Mouse (Mus musculus): ENCODE measurements around the gene Leprot. TPM values are rescaled to one million over a fixed set of nuclear protein-coding genes. Genes with fewer than 3 reads are reported as not detected.

The Leprot gene
- polyA plus RNA-seq (2014; fragmentation: Nextera tagmentation; extraction: Ambion mirVana) = 95.9 and 98.5 TPM in 2 replicates

DNA sequence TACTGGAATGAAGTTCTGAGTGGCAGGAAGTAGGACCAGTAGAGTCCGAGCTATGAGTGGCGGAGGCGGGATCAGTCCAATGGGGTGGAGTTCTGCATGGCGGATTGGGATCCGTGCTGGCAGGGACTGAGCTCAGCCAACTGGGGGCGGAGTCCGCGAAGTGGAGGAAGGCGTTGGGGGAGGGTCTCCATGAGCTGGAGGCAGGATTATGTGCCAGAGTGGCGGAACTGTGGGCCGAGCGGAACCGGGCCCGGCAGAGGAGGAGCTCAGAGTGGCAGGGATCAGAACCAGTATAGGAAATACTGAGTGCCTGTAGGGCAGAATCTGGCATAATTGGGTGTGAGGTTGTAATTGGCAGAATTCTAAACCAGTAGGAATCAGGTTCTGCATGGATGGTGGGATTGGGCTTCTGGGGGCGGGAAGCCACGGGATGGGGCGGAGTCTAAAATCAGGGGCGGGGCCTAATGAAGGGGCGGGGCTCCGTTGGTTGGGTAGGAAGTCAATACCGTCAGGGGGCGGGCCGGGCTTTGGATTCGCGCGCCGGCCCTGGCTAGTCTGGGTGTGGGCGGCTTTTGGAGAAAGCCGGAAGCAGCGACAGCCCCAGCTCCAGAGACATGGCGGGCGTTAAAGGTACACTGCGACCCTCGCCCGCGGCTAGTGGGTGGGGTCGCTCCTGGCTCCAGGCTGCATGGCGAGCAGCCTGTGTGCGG lies at the start of gene Leprot:
Gene Leprot, plus strand, starts transcription at position 523 of the 710 bp plus-strand sequence.
- Histone ChIP-seq H3K4me3 (ENCODE audit: low read depth, low read length) (peak within 1 kb of the TSS; percentile 84), H3K36me3 (ENCODE audit: control insufficient read depth, insufficient read depth, low read length) (no peaks in the 10 kb centered on the region), H3K9me3 (replicated peaks; ENCODE audit: control insufficient read depth, low read length) (no peaks in the 10 kb centered on the region), H3K4me1 (ENCODE audit: control insufficient read depth, insufficient read depth, low read length) (peaks cover 10% of the 10 kb centered on the region), H3K9ac (ENCODE audit: low read length) (peak within 1 kb of the TSS; percentile 89), H3K27me3 (replicated peaks; ENCODE audit: control insufficient read depth, insufficient read depth, low read length) (no peaks in the 10 kb centered on the region), H3K27ac (ENCODE audit: low read depth, low read length) (peak within 1 kb of the TSS; percentile 86), H3K4me2 (ENCODE audit: low read length) (peak within 1 kb of the TSS; percentile 57)
- under 1% methylated on average over 39 of the region's 39 CpGs for WGBS
- DNase-seq (ENCODE audit: low spot score) (peak; percentile 98), ATAC-seq (peak; percentile 98)

DNA sequence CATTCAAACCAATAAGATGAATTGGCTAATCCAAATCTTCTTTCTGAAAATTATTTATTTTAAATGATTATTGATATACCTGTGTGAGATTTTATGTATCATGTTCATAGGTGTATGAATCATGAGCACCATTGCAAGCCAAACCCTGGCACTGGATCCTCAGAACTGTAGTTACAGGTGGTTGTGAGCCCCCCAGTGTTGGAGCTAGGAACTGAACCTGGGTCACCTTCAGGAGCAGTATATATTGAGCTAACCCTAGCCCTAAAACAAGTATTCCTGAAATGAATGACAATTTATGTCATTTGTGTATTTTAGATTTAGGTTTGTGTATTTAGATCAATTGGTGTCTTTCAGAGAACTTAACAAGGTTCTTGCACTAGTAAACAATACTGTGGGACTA lies 45.8 kb upstream of the Leprot start:
- ATAC-seq (no peak), DNase-seq (ENCODE audit: low spot score) (peak; percentile 33)
- H3K36me3 ChIP-seq (ENCODE audit: control insufficient read depth, insufficient read depth, low read length) = no peaks in the 10 kb centered on the region
- no peak overlapping the region for H3K4me2 ChIP-seq (ENCODE audit: low read length)
- H3K4me3 ChIP-seq (ENCODE audit: low read depth, low read length) = no peak overlapping the region
- no peaks in the 10 kb centered on the region for H3K9me3 ChIP-seq (replicated peaks; ENCODE audit: control insufficient read depth, low read length)
- no peak overlapping the region for H3K27ac ChIP-seq (ENCODE audit: low read depth, low read length)
- H3K4me1 ChIP-seq (ENCODE audit: control insufficient read depth, insufficient read depth, low read length) = no peaks in the 10 kb centered on the region
- H3K27me3 ChIP-seq (replicated peaks; ENCODE audit: control insufficient read depth, insufficient read depth, low read length) = no peaks in the 10 kb centered on the region
- no peak overlapping the region for H3K9ac ChIP-seq (ENCODE audit: low read length)

DNA sequence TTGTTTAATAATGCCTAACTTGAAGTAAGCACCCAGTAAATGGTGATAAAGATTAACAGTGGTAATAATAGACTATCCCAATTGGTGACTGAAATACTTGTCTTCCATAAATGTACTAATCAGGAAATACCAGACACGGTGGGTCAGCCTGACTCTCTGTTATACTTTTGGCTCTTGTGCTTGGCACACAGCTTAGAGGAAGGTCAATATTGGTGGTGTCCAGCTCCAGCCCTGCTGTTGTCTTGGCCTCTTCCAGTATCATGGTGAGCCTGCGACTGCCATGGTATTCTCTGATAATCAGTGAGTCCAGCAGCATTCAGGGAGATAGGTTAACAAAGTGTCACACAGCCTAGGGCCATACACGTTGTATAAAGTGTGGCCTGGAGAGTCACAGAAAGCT lies 43.9 kb upstream of the Leprot start:
- Histone ChIP-seq H3K4me1 (ENCODE audit: control insufficient read depth, insufficient read depth, low read length) (no peaks in the 10 kb centered on the region), H3K27ac (ENCODE audit: low read depth, low read length) (no peak overlapping the region), H3K4me3 (ENCODE audit: low read depth, low read length) (no peak overlapping the region), H3K9me3 (replicated peaks; ENCODE audit: control insufficient read depth, low read length) (no peaks in the 10 kb centered on the region), H3K4me2 (ENCODE audit: low read length) (no peak overlapping the region), H3K9ac (ENCODE audit: low read length) (no peak overlapping the region), H3K27me3 (replicated peaks; ENCODE audit: control insufficient read depth, insufficient read depth, low read length) (no peaks in the 10 kb centered on the region), H3K36me3 (ENCODE audit: control insufficient read depth, insufficient read depth, low read length) (no peaks in the 10 kb centered on the region)
- 79% methylated on average over 3 of the region's 3 CpGs for WGBS
- ATAC-seq = no peak
- DNase-seq (ENCODE audit: low spot score) = no peak

DNA sequence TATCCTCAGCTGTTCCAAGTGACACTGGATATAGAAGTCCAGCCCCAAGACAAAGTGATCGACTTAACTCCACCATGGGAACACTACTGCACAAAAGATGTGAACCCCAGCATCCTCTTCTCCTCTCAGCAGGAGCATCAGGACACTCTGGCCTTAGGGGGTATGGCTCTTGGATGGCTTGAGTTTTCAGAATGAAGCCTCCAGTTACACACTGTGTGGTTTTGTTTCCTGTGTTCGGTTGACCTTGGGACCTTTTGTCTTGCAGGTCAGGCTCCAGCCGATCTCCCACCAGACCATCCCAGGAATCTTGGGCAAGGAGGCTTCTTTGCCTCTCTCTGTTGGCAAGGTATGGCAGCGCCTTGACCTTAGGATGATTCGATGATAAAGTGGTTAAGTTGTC lies 31.0 kb upstream of the Leprot start:
- Histone ChIP-seq H3K27me3 (replicated peaks; ENCODE audit: control insufficient read depth, insufficient read depth, low read length) (no peaks in the 10 kb centered on the region), H3K9me3 (replicated peaks; ENCODE audit: control insufficient read depth, low read length) (no peaks in the 10 kb centered on the region), H3K4me2 (ENCODE audit: low read length) (no peak overlapping the region), H3K27ac (ENCODE audit: low read depth, low read length) (no peak overlapping the region), H3K9ac (ENCODE audit: low read length) (no peak overlapping the region), H3K4me1 (ENCODE audit: control insufficient read depth, insufficient read depth, low read length) (no peaks in the 10 kb centered on the region), H3K36me3 (ENCODE audit: control insufficient read depth, insufficient read depth, low read length) (peaks cover 8% of the 10 kb centered on the region; the same call in 1 of the 2 replicates), H3K4me3 (ENCODE audit: low read depth, low read length) (no peak overlapping the region)
- WGBS = 85% methylated on average over 5 of the region's 5 CpGs
- ATAC-seq (no peak), DNase-seq (ENCODE audit: low spot score) (no peak)

DNA sequence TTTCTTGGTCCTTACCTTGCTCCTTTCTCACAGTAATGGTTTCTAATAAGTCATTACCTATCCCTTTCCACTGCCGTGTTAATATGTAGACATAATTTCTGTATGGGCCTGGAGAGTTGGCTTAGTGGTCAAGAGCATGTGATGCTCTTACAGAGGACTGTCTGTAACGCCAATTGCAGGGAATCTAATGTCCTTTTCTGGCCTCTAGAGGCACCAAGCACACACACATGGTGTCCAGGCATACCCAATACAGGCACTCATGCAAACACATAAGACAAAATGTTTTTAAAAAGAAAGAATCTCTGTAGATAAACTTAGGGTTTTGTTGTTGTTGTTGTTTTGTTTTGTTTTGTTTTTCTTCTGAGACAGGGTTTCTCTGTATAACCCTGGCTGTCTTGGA lies 29.8 kb upstream of the Leprot start:
- H3K27ac ChIP-seq (ENCODE audit: low read depth, low read length) = no peak overlapping the region
- DNase-seq (ENCODE audit: low spot score) = no peak
- no peaks in the 10 kb centered on the region for H3K9me3 ChIP-seq (replicated peaks; ENCODE audit: control insufficient read depth, low read length)
- 75% methylated on average over 2 of the region's 2 CpGs for WGBS
- H3K27me3 ChIP-seq (replicated peaks; ENCODE audit: control insufficient read depth, insufficient read depth, low read length) = no peaks in the 10 kb centered on the region
- peaks cover 8% of the 10 kb centered on the region; the same call in 1 of the 2 replicates for H3K36me3 ChIP-seq (ENCODE audit: control insufficient read depth, insufficient read depth, low read length)
- H3K4me2 ChIP-seq (ENCODE audit: low read length) = no peak overlapping the region
- H3K9ac ChIP-seq (ENCODE audit: low read length) = no peak overlapping the region
- ATAC-seq = no peak
- no peaks in the 10 kb centered on the region for H3K4me1 ChIP-seq (ENCODE audit: control insufficient read depth, insufficient read depth, low read length)
- no peak overlapping the region for H3K4me3 ChIP-seq (ENCODE audit: low read depth, low read length)

DNA sequence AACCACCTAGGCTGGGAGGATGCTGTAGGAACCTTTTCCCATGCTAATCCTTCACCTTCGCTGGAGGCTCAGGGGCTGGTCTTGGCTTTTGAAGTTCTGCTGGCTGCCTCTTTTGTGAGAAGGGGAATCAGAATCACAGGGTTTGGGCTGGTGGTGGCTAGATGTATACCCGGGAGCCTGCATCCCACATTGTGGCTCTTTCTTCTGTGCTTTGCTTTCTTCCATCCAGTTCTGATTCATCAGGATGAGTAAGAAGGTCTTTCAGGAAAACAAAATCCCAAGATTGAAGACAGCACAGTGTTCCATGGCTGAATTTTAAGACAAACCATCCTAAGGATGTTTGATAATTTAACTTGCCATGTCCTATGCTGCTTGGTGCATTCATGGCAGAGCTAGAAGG lies 27.3 kb upstream of the Leprot start:
- no peak overlapping the region for H3K4me2 ChIP-seq (ENCODE audit: low read length)
- no peaks in the 10 kb centered on the region for H3K9me3 ChIP-seq (replicated peaks; ENCODE audit: control insufficient read depth, low read length)
- H3K36me3 ChIP-seq (ENCODE audit: control insufficient read depth, insufficient read depth, low read length) = peaks cover 8% of the 10 kb centered on the region; the same call in 1 of the 2 replicates
- H3K27ac ChIP-seq (ENCODE audit: low read depth, low read length) = no peak overlapping the region
- H3K4me3 ChIP-seq (ENCODE audit: low read depth, low read length) = no peak overlapping the region
- H3K9ac ChIP-seq (ENCODE audit: low read length) = no peak overlapping the region
- H3K27me3 ChIP-seq (replicated peaks; ENCODE audit: control insufficient read depth, insufficient read depth, low read length) = no peaks in the 10 kb centered on the region
- WGBS = 54% methylated on average over 2 of the region's 2 CpGs
- DNase-seq (ENCODE audit: low spot score) = no peak
- ATAC-seq = no peak
- no peaks in the 10 kb centered on the region for H3K4me1 ChIP-seq (ENCODE audit: control insufficient read depth, insufficient read depth, low read length)

DNA sequence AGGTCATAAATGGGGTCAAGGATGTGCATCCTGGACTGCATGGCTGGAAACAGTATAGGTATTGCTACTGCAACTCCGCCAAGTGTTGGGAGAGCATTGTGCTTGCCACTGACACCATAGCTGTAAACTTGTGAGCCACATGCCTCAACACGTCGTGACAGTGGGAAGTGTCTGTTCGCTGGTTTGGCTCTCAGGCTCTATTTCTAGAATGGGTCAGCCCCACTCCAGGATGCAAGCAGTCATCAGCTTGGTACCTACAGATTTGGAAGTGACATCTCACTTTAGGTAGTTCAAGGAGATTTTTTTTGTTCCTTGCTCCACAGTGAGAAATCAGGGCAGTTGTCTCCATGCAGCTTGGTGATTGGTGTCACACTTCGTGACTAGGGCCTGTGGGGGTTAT lies 26.3 kb upstream of the Leprot start:
- no peak overlapping the region for H3K9ac ChIP-seq (ENCODE audit: low read length)
- DNase-seq (ENCODE audit: low spot score) = no peak
- no peaks in the 10 kb centered on the region for H3K9me3 ChIP-seq (replicated peaks; ENCODE audit: control insufficient read depth, low read length)
- H3K27me3 ChIP-seq (replicated peaks; ENCODE audit: control insufficient read depth, insufficient read depth, low read length) = no peaks in the 10 kb centered on the region
- H3K27ac ChIP-seq (ENCODE audit: low read depth, low read length) = no peak overlapping the region
- no peak for ATAC-seq
- 91% methylated on average over 5 of the region's 5 CpGs for WGBS
- no peak overlapping the region for H3K4me3 ChIP-seq (ENCODE audit: low read depth, low read length)
- H3K4me1 ChIP-seq (ENCODE audit: control insufficient read depth, insufficient read depth, low read length) = no peaks in the 10 kb centered on the region
- H3K4me2 ChIP-seq (ENCODE audit: low read length) = no peak overlapping the region
- peaks cover 8% of the 10 kb centered on the region; the same call in 1 of the 2 replicates for H3K36me3 ChIP-seq (ENCODE audit: control insufficient read depth, insufficient read depth, low read length)

DNA sequence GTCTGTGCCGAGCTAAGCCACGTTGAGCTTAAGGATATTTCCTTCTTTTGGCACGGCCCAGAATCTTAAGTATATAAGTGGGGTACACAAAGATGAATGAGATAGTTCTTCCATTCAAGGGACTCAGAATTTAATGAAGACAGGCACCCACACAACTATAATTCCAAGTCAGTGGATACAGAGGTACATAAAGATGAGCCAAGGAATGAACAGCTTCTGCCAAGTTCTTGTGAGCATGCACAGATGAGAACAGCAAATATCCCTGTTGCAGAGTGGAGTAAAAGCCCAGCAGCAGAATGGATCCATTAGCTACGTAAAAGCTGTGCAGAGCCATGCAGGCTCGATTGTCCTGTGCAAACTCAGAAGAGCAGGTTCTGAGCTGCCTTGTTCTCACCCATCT lies 22.2 kb upstream of the Leprot start:
- H3K9me3 ChIP-seq (replicated peaks; ENCODE audit: control insufficient read depth, low read length) = no peaks in the 10 kb centered on the region
- H3K4me2 ChIP-seq (ENCODE audit: low read length) = no peak overlapping the region
- H3K27me3 ChIP-seq (replicated peaks; ENCODE audit: control insufficient read depth, insufficient read depth, low read length) = no peaks in the 10 kb centered on the region
- H3K4me3 ChIP-seq (ENCODE audit: low read depth, low read length) = no peak overlapping the region
- H3K27ac ChIP-seq (ENCODE audit: low read depth, low read length) = no peak overlapping the region
- 0 out of 2 replicates have a peak, but pooled peaks cover 5% of the 10 kb centered on the region for H3K36me3 ChIP-seq (ENCODE audit: control insufficient read depth, insufficient read depth, low read length)
- DNase-seq (ENCODE audit: low spot score) (no peak), ATAC-seq (no peak)
- 88% methylated on average over 5 of the region's 5 CpGs for WGBS
- no peaks in the 10 kb centered on the region for H3K4me1 ChIP-seq (ENCODE audit: control insufficient read depth, insufficient read depth, low read length)
- H3K9ac ChIP-seq (ENCODE audit: low read length) = no peak overlapping the region

DNA sequence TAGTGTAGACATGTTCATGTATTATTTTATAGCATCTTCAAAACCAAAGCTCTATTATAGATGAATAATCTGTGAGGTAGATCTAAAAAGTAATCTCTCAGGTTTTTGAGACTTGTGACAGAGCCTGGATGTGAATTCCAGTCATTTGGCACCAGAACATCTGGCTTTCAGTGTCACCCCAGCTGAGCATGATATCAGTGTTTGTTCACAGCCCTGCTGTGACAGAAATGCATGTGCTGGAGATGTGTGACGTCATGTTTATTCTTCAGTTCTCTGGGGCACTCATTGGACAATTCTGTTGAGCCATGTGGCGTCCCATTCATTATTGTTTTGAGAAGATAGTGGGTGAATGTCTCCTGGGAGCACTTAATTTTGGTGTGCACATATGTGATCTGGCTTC lies 11.9 kb upstream of the Leprot start:
- H3K27me3 ChIP-seq (replicated peaks; ENCODE audit: control insufficient read depth, insufficient read depth, low read length) = no peaks in the 10 kb centered on the region
- no peak overlapping the region for H3K27ac ChIP-seq (ENCODE audit: low read depth, low read length)
- H3K9ac ChIP-seq (ENCODE audit: low read length) = no peak overlapping the region
- peaks cover 4% of the 10 kb centered on the region; the same call in 1 of the 2 replicates for H3K36me3 ChIP-seq (ENCODE audit: control insufficient read depth, insufficient read depth, low read length)
- H3K4me1 ChIP-seq (ENCODE audit: control insufficient read depth, insufficient read depth, low read length) = no peaks in the 10 kb centered on the region
- DNase-seq (ENCODE audit: low spot score) = no peak
- no peak overlapping the region for H3K4me2 ChIP-seq (ENCODE audit: low read length)
- H3K4me3 ChIP-seq (ENCODE audit: low read depth, low read length) = no peak overlapping the region
- no peaks in the 10 kb centered on the region for H3K9me3 ChIP-seq (replicated peaks; ENCODE audit: control insufficient read depth, low read length)
- ATAC-seq = no peak
- WGBS = 72% methylated on average over 2 of the region's 2 CpGs
